Mouse (Mus musculus): ENCODE measurements around the gene Armcx5. TPM values are rescaled to one million over a fixed set of nuclear protein-coding genes. Genes with fewer than 3 reads are reported as not detected.
"Not testable (repeated sequence)": the region's sequence is repeated elsewhere in the genome, so short reads cannot be mapped to it uniquely, and the experiment has no call there.

Gene Armcx5
- polyA plus RNA-seq, 2 experiments: 1.7 to 2.4 TPM

DNA sequence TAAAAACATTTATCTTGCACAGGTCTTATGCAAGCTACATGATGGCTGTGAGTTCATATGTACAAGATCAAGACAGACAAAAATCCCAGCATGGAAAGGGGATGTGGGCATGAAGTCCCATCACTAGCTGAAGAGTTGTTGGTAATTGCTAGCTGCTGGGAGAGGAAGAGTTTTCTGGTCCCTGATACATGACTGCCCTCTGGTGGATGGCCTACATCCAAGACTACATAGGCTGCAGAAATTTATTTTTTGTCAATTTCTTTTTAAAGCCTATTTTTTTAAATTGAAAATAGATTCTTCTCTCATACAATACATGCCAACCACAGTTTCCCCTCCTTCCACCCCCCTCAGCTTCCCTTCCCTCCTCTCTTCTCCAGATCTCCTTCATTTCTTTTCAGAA, 19.2 kb downstream of the Armcx5 start:
- DNase-seq (ENCODE audit: low read depth in 3 of 3, low spot score in 3 of 3): no peak
- ATAC-seq (ENCODE audit: insufficient read depth): no peak
- TF ChIP-seq EP300 (IDR thresholded peaks at IDR 0.05; ENCODE audit: low read depth): no peak
- TF ChIP-seq CTCF (IDR thresholded peaks at IDR 0.05; ENCODE audit: low read depth): peak; percentile 39; the same call in 1 of the 2 replicates
- H3K4me3 ChIP-seq (ENCODE audit: insufficient read depth in 1 of 2, low read depth in 2 of 2, low read length in 2 of 2): no peak overlapping the region
- H3K27ac ChIP-seq: no peak overlapping the region
- H3K9me3 ChIP-seq (ENCODE audit: control insufficient read depth, low read length): no peaks in the 10 kb centered on the region
- no peaks in the 10 kb centered on the region for H3K4me1 ChIP-seq (replicated peaks; ENCODE audit: control insufficient read depth in 2 of 2, insufficient read depth in 2 of 2, low read length in 1 of 2)
- H3K36me3 ChIP-seq (replicated peaks; ENCODE audit: control insufficient read depth, insufficient read depth, low read depth): no peaks in the 10 kb centered on the region
- no peak overlapping the region for H3K9ac ChIP-seq (replicated peaks)
- H3K27me3 ChIP-seq (ENCODE audit: control insufficient read depth, insufficient read depth, low read length): no peaks in the 10 kb centered on the region
- no peak overlapping the region for H3K4me2 ChIP-seq (ENCODE audit: low read depth)

GRCm38 (mm10) chrX:135768043-135768548, 25.6 kb downstream of the Armcx5 start:
- DNase-seq (ENCODE audit: low read depth in 3 of 3, low spot score in 3 of 3) (no peak), ATAC-seq (ENCODE audit: insufficient read depth) (peak; percentile 43; the same call in 1 of the 2 replicates)
- Histone ChIP-seq H3K9ac (replicated peaks) (no peak overlapping the region), H3K4me1 (replicated peaks; ENCODE audit: control insufficient read depth in 2 of 2, insufficient read depth in 2 of 2, low read length in 1 of 2) (peaks cover 0 to 2% of the 10 kb centered on the region in 2 experiments; a peak in 1 of 4 replicates), H3K9me3 (ENCODE audit: control insufficient read depth, low read length) (no peaks in the 10 kb centered on the region), H3K36me3 (replicated peaks; ENCODE audit: control insufficient read depth, insufficient read depth, low read depth) (no peaks in the 10 kb centered on the region), H3K27ac (no peak overlapping the region), H3K4me3 (ENCODE audit: insufficient read depth in 1 of 2, low read depth in 2 of 2, low read length in 2 of 2) (no peak overlapping the region), H3K4me2 (ENCODE audit: low read depth) (no peak overlapping the region), H3K27me3 (ENCODE audit: control insufficient read depth, insufficient read depth, low read length) (no peaks in the 10 kb centered on the region)
- 32% methylated on average over 3 of the region's 3 CpGs for WGBS (ENCODE audit: insufficient replicate concordance)
- TF ChIP-seq EP300 (IDR thresholded peaks at IDR 0.05; ENCODE audit: low read depth): no peak
- TF ChIP-seq CTCF (IDR thresholded peaks at IDR 0.05; ENCODE audit: low read depth): no peak

- no peak for ATAC-seq (ENCODE audit: insufficient read depth)
- Histone ChIP-seq H3K4me3 (ENCODE audit: insufficient read depth in 1 of 2, low read depth in 2 of 2, low read length in 2 of 2) (no peak overlapping the region), H3K4me1 (replicated peaks; ENCODE audit: control insufficient read depth in 2 of 2, insufficient read depth in 2 of 2, low read length in 1 of 2) (peaks cover 0 to 2% of the 10 kb centered on the region in 2 experiments; a peak in 1 of 4 replicates), H3K9me3 (ENCODE audit: control insufficient read depth, low read length) (no peaks in the 10 kb centered on the region), H3K27me3 (ENCODE audit: control insufficient read depth, insufficient read depth, low read length) (no peaks in the 10 kb centered on the region), H3K9ac (replicated peaks) (no peak overlapping the region), H3K4me2 (ENCODE audit: low read depth) (no peak overlapping the region), H3K27ac (no peak overlapping the region), H3K36me3 (replicated peaks; ENCODE audit: control insufficient read depth, insufficient read depth, low read depth) (no peaks in the 10 kb centered on the region)
- WGBS (ENCODE audit: insufficient replicate concordance): 55% methylated on average over 2 of the region's 2 CpGs
- no peak for DNase-seq (ENCODE audit: low read depth in 3 of 3, low spot score in 3 of 3)
- no peak for TF ChIP-seq CTCF (IDR thresholded peaks at IDR 0.05; ENCODE audit: low read depth)
- TF ChIP-seq EP300 (IDR thresholded peaks at IDR 0.05; ENCODE audit: low read depth): no peak
Measured at GRCm38 (mm10) chrX:135768565-135768964, 26.0 kb downstream of the Armcx5 start.

DNA sequence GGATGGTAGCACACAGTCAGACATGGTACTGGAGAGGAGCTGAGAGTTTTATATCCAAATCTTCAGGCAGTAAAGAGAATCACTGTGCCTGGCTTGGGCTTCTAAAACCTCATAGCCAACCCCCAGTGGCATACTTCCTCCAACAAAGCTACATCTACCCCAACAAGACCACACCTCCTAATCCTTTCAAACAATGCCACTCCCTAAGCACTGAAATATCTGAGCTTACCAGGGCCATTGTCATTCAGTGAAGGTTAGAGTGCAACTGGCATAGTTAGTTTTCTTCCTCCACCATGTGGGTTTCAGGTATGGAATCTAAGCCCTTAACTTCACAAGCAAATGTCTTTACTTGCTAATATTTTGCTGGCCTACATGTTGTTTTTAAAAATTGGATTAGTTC, 49.0 kb downstream of the Armcx5 start:
- Histone ChIP-seq H3K27ac (no peak overlapping the region), H3K4me2 (ENCODE audit: low read depth) (no peak overlapping the region), H3K4me1 (replicated peaks; ENCODE audit: control insufficient read depth in 2 of 2, insufficient read depth in 2 of 2, low read length in 1 of 2) (no peaks in the 10 kb centered on the region), H3K36me3 (replicated peaks; ENCODE audit: control insufficient read depth, insufficient read depth, low read depth) (no peaks in the 10 kb centered on the region), H3K9ac (replicated peaks) (no peak overlapping the region), H3K9me3 (ENCODE audit: control insufficient read depth, low read length) (no peaks in the 10 kb centered on the region), H3K27me3 (ENCODE audit: control insufficient read depth, insufficient read depth, low read length) (no peaks in the 10 kb centered on the region), H3K4me3 (ENCODE audit: insufficient read depth in 1 of 2, low read depth in 2 of 2, low read length in 2 of 2) (no peak overlapping the region)
- no peak for ATAC-seq (ENCODE audit: insufficient read depth)
- DNase-seq (ENCODE audit: low read depth in 3 of 3, low spot score in 3 of 3): no peak
- no peak for TF ChIP-seq EP300 (IDR thresholded peaks at IDR 0.05; ENCODE audit: low read depth)
- TF ChIP-seq CTCF (IDR thresholded peaks at IDR 0.05; ENCODE audit: low read depth): no peak

DNA sequence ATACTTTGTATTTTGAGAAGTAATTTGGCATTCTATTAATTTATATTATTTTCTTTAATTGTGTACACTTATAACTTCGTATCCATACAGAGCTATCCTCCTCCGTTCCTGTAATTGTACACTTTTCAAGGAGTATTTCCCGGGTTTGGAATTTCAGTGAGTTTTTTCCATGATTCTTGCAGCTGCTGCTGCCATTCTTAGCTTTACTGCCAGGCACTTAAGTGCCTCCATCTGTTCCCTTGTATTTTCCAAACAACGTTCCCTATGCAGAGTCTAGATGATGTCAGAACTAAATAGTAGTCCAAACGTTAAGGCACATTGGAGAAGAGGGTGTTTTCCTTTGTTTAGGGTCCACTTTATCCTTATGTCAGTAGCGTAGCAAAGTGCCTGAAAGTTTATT, 49.8 kb downstream of the Armcx5 start:
- H3K27ac ChIP-seq: no peak overlapping the region

DNA sequence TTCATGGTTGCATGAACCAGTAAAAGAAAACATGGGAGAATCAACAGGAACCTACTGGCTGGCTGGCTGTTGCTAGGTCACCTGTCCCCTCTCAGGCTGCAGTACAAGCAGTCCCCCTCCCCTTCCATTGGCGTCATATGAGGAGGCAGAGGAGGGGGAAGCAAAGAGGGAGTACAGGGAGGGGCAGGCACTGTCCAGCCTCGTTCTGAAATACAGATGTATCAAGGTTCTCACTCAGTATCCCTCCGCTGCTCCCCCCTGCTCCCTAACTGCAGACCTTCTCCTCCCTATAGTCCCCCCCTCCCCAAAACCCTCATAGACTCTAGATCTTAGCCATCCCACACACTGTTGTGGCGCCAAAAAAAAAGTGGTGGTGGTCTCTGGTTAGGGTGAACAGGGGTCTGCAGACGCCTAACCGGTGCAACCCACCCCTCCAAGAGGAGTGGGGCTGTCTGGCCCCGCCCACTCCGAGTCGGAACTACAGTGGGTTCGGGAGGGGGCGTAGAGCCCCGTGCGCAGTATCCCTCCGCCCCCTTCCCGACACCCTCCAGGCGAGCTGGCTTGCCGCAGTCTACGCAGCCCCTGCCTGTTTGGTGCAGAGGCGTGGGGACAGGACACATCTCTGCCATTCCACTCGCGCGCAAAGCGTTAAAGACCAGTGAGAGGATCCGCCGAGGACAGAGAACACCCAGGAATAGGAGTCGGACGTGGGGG, 53.2 kb downstream of the Armcx5 start:
- H3K4me1 ChIP-seq (replicated peaks; ENCODE audit: control insufficient read depth in 2 of 2, insufficient read depth in 2 of 2, low read length in 1 of 2); H3K9me3 ChIP-seq (ENCODE audit: control insufficient read depth, low read length); DNase-seq (ENCODE audit: low read depth in 3 of 3, low spot score in 3 of 3); H3K36me3 ChIP-seq (replicated peaks; ENCODE audit: control insufficient read depth, insufficient read depth, low read depth); H3K9ac ChIP-seq (replicated peaks); H3K27me3 ChIP-seq (ENCODE audit: control insufficient read depth, insufficient read depth, low read length); H3K27ac ChIP-seq: not testable (repeated sequence)
- 8% methylated on average over 22 of the region's 27 CpGs for WGBS (ENCODE audit: insufficient replicate concordance)
- peak; percentile 64 for ATAC-seq (ENCODE audit: insufficient read depth)
- Histone ChIP-seq H3K4me3 (ENCODE audit: insufficient read depth in 1 of 2, low read depth in 2 of 2, low read length in 2 of 2) (peak overlapping the region; percentile 41 to 46), H3K4me2 (ENCODE audit: low read depth) (peak overlapping the region; percentile 53)

More for the DNA sequence above, 49.8 kb downstream of the Armcx5 start:
- no peaks in the 10 kb centered on the region for H3K36me3 ChIP-seq (replicated peaks; ENCODE audit: control insufficient read depth, insufficient read depth, low read depth)
- no peaks in the 10 kb centered on the region for H3K4me1 ChIP-seq (replicated peaks; ENCODE audit: control insufficient read depth in 2 of 2, insufficient read depth in 2 of 2, low read length in 1 of 2)
- WGBS (ENCODE audit: insufficient replicate concordance): 64% methylated on average over 6 of the region's 6 CpGs
- no peaks in the 10 kb centered on the region for H3K27me3 ChIP-seq (ENCODE audit: control insufficient read depth, insufficient read depth, low read length)
- no peak overlapping the region for H3K4me3 ChIP-seq (ENCODE audit: insufficient read depth in 1 of 2, low read depth in 2 of 2, low read length in 2 of 2)
- ATAC-seq (ENCODE audit: insufficient read depth) (no peak), DNase-seq (ENCODE audit: low read depth in 3 of 3, low spot score in 3 of 3) (no peak)
- H3K9me3 ChIP-seq (ENCODE audit: control insufficient read depth, low read length): no peaks in the 10 kb centered on the region
- H3K9ac ChIP-seq (replicated peaks): no peak overlapping the region
- no peak overlapping the region for H3K4me2 ChIP-seq (ENCODE audit: low read depth)
- no peak for TF ChIP-seq CTCF (IDR thresholded peaks at IDR 0.05; ENCODE audit: low read depth)
- no peak for TF ChIP-seq EP300 (IDR thresholded peaks at IDR 0.05; ENCODE audit: low read depth)

GRCm38 (mm10) chrX:135796305-135797211, 54.0 kb downstream of the Armcx5 start:
- not testable (repeated sequence) for H3K36me3 ChIP-seq (replicated peaks; ENCODE audit: control insufficient read depth, insufficient read depth, low read depth); H3K27me3 ChIP-seq (ENCODE audit: control insufficient read depth, insufficient read depth, low read length); H3K9ac ChIP-seq (replicated peaks); H3K27ac ChIP-seq; H3K4me1 ChIP-seq (replicated peaks; ENCODE audit: control insufficient read depth in 2 of 2, insufficient read depth in 2 of 2, low read length in 1 of 2); DNase-seq (ENCODE audit: low read depth in 3 of 3, low spot score in 3 of 3); H3K9me3 ChIP-seq (ENCODE audit: control insufficient read depth, low read length)
- 15% methylated on average over 24 of the region's 26 CpGs for WGBS (ENCODE audit: insufficient replicate concordance)
- H3K4me2 ChIP-seq (ENCODE audit: low read depth): peak overlapping the region; percentile 53
- H3K4me3 ChIP-seq (ENCODE audit: insufficient read depth in 1 of 2, low read depth in 2 of 2, low read length in 2 of 2): peak overlapping the region; percentile 41
- peak; percentile 53 for ATAC-seq (ENCODE audit: insufficient read depth)

Measured in liver, embryonic 14.5 days (tissue).